Comparison of ENCODE assay signal across 9 mouse cellular contexts in the genomic region with DNA sequence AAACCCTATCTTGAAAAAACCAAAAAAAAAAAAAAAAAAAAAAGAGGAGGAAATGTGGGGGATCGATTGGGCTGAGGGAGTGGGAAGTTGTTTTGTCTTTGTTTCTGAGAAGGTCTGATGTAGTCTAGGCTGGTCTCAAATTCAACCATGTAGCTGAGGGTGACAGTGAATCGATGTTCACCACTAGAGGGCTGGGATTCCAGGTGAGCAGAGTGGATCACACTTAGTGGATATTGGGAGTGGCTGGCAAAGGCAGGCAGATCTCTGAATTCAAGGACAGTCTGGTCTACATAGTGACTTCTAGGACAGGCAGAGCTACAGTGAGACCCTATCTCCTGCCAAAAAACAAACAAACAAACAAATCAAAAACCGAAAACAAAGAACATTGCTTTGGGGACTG. TPM values are rescaled to one million over a fixed set of nuclear protein-coding genes. Genes with fewer than 3 reads are reported as not detected.
DNase-seq lines count a peak whose midpoint lies in the region; ATAC-seq lines count a peak whose summit lies in the region.
"Had no signal": no experiment of that assay in that cellular context is flagged by ENCODE, and none has a peak within 500 bp of the region (broad histone marks: within the 10 kb centered on the region; RNA-seq: fewer than 3 reads in every experiment).

No protein-coding gene starts in this region.

- no peaks in the 10 kb centered on the region for H3K36me3 ChIP-seq in kidney, embryonic 15.5 days
- H3K36me3 ChIP-seq in lung, embryonic 16.5 days (ENCODE audit: control insufficient read depth, insufficient read depth, low read length), result no peaks in the 10 kb centered on the region
- H3K36me3 ChIP-seq: heart, embryonic 15.5 days had no signal

- no peak for ATAC-seq in kidney, embryonic 15.5 days (replicated peaks; ENCODE audit: low FRiP score)
- 0 out of 2 replicates have a peak, but pooled peaks have one; percentile 31 for ATAC-seq in granulocyte monocyte progenitor cell, adult 5-6 weeks (replicated peaks; ENCODE audit: poor library complexity, severe bottlenecking)
- 0 out of 2 replicates have a peak, but pooled peaks have one; percentile 21 for ATAC-seq in lung, embryonic 16.5 days (ENCODE audit: low read depth)

- WGBS in kidney, embryonic 15.5 days, result 45% methylated on average over 3 of the region's 3 CpGs
- 36% methylated on average over 3 of the region's 3 CpGs for WGBS in lung, embryonic 16.5 days

- H3K4me1 ChIP-seq in kidney, embryonic 15.5 days, result peaks cover 7% of the 10 kb centered on the region
- H3K4me1 ChIP-seq in lung, embryonic 16.5 days (replicated peaks; ENCODE audit: control insufficient read depth, insufficient read depth, low read length), result peaks cover 7% of the 10 kb centered on the region; the same call in 1 of the 2 replicates

- DNase-seq in kidney, adult 18-20 months, result peak; percentile 51
- peak; percentile 64 to 70 for DNase-seq in cerebellum, postnatal 14 days
- no peak for DNase-seq in right cerebral cortex, postnatal 36 days (ENCODE audit: low spot score in 2 of 2)
- DNase-seq in gastrocnemius, adult 18-20 months (ENCODE audit: low spot score), result no peak
- DNase-seq: thymus, postnatal 25 days had no signal

- 0 out of 2 replicates have a peak, but pooled peaks cover 3% of the 10 kb centered on the region for H3K27me3 ChIP-seq in kidney, embryonic 15.5 days
- no peaks in the 10 kb centered on the region for H3K27me3 ChIP-seq in lung, embryonic 16.5 days (ENCODE audit: control insufficient read depth, insufficient read depth, low read depth, low read length)
- H3K27me3 ChIP-seq: heart, embryonic 15.5 days had no signal

- H3K9ac ChIP-seq in kidney, embryonic 15.5 days, result no peak overlapping the region
- no peak overlapping the region for H3K9ac ChIP-seq in lung, embryonic 16.5 days (ENCODE audit: low read length)
- H3K9ac ChIP-seq: heart, embryonic 15.5 days had no signal

- no peak overlapping the region for H3K4me2 ChIP-seq in kidney, embryonic 15.5 days
- no peak overlapping the region for H3K4me2 ChIP-seq in lung, embryonic 16.5 days (ENCODE audit: low read depth, low read length)
- H3K4me2 ChIP-seq: heart, embryonic 15.5 days had no signal

- no peak overlapping the region for H3K27ac ChIP-seq in kidney, embryonic 15.5 days
- H3K27ac ChIP-seq in lung, embryonic 16.5 days (ENCODE audit: low read length), result no peak overlapping the region
- H3K27ac ChIP-seq: heart, embryonic 15.5 days had no signal

- no peaks in the 10 kb centered on the region for H3K9me3 ChIP-seq in kidney, embryonic 15.5 days (replicated peaks)
- H3K9me3 ChIP-seq in lung, embryonic 16.5 days (ENCODE audit: control insufficient read depth, low read length), result no peaks in the 10 kb centered on the region
- H3K9me3 ChIP-seq: heart, embryonic 15.5 days had no signal

- H3K4me3 ChIP-seq in kidney, embryonic 15.5 days (replicated peaks), result no peak overlapping the region
- H3K4me3 ChIP-seq in lung, embryonic 16.5 days (ENCODE audit: low read length), result no peak overlapping the region
- H3K4me3 ChIP-seq: heart, embryonic 15.5 days had no signal

RNA-seq across cellular contexts. Expression of a gene that starts 16.7 kb away (rescaled TPM):
- 59.1 and 60.4 TPM in 2 replicates for polyA plus RNA-seq in kidney, embryonic 15.5 days (2015; fragmentation: Nextera tagmentation; extraction: Ambion mirVana)
- total RNA-seq in granulocyte monocyte progenitor cell, adult 5-6 weeks (2014; fragmentation: Nextera tagmentation), result 25.7 and 31.0 TPM in 2 replicates
- total RNA-seq in granulocyte monocyte progenitor cell, adult 5-6 weeks (2017), result 28.1 and 47.3 TPM in 2 replicates
- 65.0 and 65.2 TPM in 2 replicates for polyA plus RNA-seq in lung, embryonic 16.5 days (2015; fragmentation: Nextera tagmentation; extraction: Ambion mirVana)
- 10 to 100 TPM in 1 of 2 experiments, 1 to 10 TPM in 1; 5.9 to 16.7 TPM for total RNA-seq in gastrocnemius, adult 18-20 months (2021)

RNA-seq across cellular contexts. Expression of a gene that starts 17.0 kb away (rescaled TPM):
- 577 and 605 TPM in 2 replicates for polyA plus RNA-seq in kidney, embryonic 15.5 days (2015; fragmentation: Nextera tagmentation; extraction: Ambion mirVana)
- total RNA-seq in granulocyte monocyte progenitor cell, adult 5-6 weeks (2014; fragmentation: Nextera tagmentation), result 506 and 549 TPM in 2 replicates
- total RNA-seq in granulocyte monocyte progenitor cell, adult 5-6 weeks (2017), result 230 and 343 TPM in 2 replicates
- polyA plus RNA-seq in lung, embryonic 16.5 days (2015; fragmentation: Nextera tagmentation; extraction: Ambion mirVana), result 491 and 509 TPM in 2 replicates
- total RNA-seq in gastrocnemius, adult 18-20 months (2021), result 100 to 1,000 TPM; 512 to 541 TPM

RNA-seq across cellular contexts. Expression of a gene that starts 27.7 kb away (rescaled TPM):
- polyA plus RNA-seq in kidney, embryonic 15.5 days (2015; fragmentation: Nextera tagmentation; extraction: Ambion mirVana), result 220 and 221 TPM in 2 replicates
- total RNA-seq in granulocyte monocyte progenitor cell, adult 5-6 weeks (2014; fragmentation: Nextera tagmentation), result 26.7 and 35.0 TPM in 2 replicates
- total RNA-seq in granulocyte monocyte progenitor cell, adult 5-6 weeks (2017), result 19.0 and 19.3 TPM in 2 replicates
- polyA plus RNA-seq in lung, embryonic 16.5 days (2015; fragmentation: Nextera tagmentation; extraction: Ambion mirVana), result 178 and 190 TPM in 2 replicates
- 10 to 100 TPM; 16.6 to 16.9 TPM for total RNA-seq in gastrocnemius, adult 18-20 months (2021)

RNA-seq across cellular contexts. Expression of a gene that starts 41.7 kb away (rescaled TPM):
- 2.4 and 2.9 TPM in 2 replicates for polyA plus RNA-seq in kidney, embryonic 15.5 days (2015; fragmentation: Nextera tagmentation; extraction: Ambion mirVana)
- not detected in 2 replicates for total RNA-seq in granulocyte monocyte progenitor cell, adult 5-6 weeks (2014; fragmentation: Nextera tagmentation)
- total RNA-seq in granulocyte monocyte progenitor cell, adult 5-6 weeks (2017), result 0.46 and 0.78 TPM in 2 replicates
- polyA plus RNA-seq in lung, embryonic 16.5 days (2015; fragmentation: Nextera tagmentation; extraction: Ambion mirVana), result 1.4 TPM in 2 replicates
- total RNA-seq in gastrocnemius, adult 18-20 months (2021), result under 1 TPM in 1 of 2 experiments, not detected in 1; 0.09 TPM

RNA-seq across cellular contexts. Expression of a gene that starts 58.3 kb away (rescaled TPM):
- 344 and 353 TPM in 2 replicates for polyA plus RNA-seq in kidney, embryonic 15.5 days (2015; fragmentation: Nextera tagmentation; extraction: Ambion mirVana)
- 187 and 191 TPM in 2 replicates for total RNA-seq in granulocyte monocyte progenitor cell, adult 5-6 weeks (2014; fragmentation: Nextera tagmentation)
- 179 and 187 TPM in 2 replicates for total RNA-seq in granulocyte monocyte progenitor cell, adult 5-6 weeks (2017)
- 338 and 350 TPM in 2 replicates for polyA plus RNA-seq in lung, embryonic 16.5 days (2015; fragmentation: Nextera tagmentation; extraction: Ambion mirVana)
- 100 to 1,000 TPM; 308 to 352 TPM for total RNA-seq in gastrocnemius, adult 18-20 months (2021)

Comparison
In these comparisons a context has a peak if more than half of its experiments do, and no peak if none do; other contexts are left out.
1. DNase-seq: peak in kidney, adult 18-20 months (single experiment) and cerebellum, postnatal 14 days (2 of 2); none in right cerebral cortex, postnatal 36 days (0 of 2) and gastrocnemius, adult 18-20 months (single experiment).